Mouse (Mus musculus) C2C12 (cell line): ENCODE results near the gene Tubgcp4.

Experiments
- CEBPB ChIP-seq: IDR thresholded peaks from one replicate; pipeline ENCODE4 v1.6.1; 2011; ENCODE audit warnings: low read depth, mild to moderate bottlenecking, control low read depth, moderate library complexity
- CTCF ChIP-seq: IDR thresholded peaks from one replicate; pipeline ENCODE4 v1.5.1; 2011; ENCODE audit not compliant: control insufficient read depth, insufficient read depth, insufficient read length
- FOSL1 ChIP-seq: IDR thresholded peaks from one replicate; pipeline ENCODE4 v1.8.0; 2011; ENCODE audit warnings: mild to moderate bottlenecking, low read length; ENCODE audit not compliant: poor library complexity, insufficient read depth, severe bottlenecking
- MAX ChIP-seq: IDR thresholded peaks from one replicate; pipeline ENCODE4 v1.6.1; 2011; ENCODE audit warnings: mild to moderate bottlenecking, control low read depth
- MYOG ChIP-seq: IDR thresholded peaks from one replicate; pipeline ENCODE4 v1.6.1; 2011; ENCODE audit not compliant: control insufficient read depth, insufficient read length; ENCODE audit errors: extremely low read depth
- USF1 ChIP-seq: IDR thresholded peaks from one replicate; pipeline ENCODE4 v1.6.1; 2011; ENCODE audit warnings: low read depth, mild to moderate bottlenecking, control low read depth, moderate library complexity

DNA sequence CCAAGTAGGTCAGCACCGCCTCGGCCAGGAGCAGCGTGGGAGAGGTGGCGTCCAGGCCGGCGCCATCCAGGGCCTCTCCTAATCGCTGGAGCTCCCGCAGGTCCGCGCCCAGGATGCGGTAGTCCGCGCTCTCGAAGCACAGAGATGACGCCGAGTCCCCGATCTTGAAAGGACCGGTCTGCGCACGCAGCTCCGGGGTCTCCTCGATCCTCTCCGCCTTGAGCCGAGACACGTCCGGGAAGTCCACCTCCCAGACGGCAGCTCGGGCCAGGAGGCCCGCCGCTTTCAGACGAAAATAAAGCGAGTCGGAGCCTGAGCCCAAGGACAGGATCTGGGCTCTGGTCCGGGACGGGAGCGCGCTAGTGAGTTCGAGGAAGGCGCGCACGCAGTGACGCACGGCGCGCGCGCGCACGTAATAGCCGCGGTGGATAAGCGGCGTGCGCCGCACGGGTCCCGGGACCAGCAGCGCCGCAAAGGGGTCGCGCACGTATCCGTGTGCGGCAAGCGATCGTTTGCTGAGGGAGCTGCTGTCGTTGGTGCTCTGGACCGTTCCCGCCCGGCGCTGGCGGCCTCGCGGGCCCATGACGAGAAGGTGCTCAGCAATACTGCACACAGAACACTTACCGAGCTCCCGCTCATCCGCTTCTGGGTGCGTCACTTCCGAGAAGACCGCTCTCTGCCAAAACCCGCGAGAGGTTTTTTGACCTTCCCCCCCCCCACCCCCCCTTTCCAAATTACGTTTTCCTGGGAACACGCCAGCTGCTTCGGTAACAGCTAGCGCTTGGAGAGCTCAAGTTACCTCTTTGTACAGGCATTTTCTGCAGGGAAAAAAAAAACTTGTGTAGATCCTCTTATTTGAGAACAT, 30.2 kb upstream of the Tubgcp4 start, which contains the start of the genes Adal and Lcmt2:
- peak; percentile 72 for TF ChIP-seq MAX
- TF ChIP-seq CTCF: no peak
- no peak for TF ChIP-seq CEBPB
- TF ChIP-seq MYOG: no peak
- no peak for TF ChIP-seq USF1
- no peak for TF ChIP-seq FOSL1
